Mouse (Mus musculus) adrenal gland, postnatal 25 days (tissue): Measurements from ENCODE around the gene Ifitm3. TPM values are rescaled to one million over a fixed set of nuclear protein-coding genes. Genes with fewer than 3 reads are reported as not detected.
"Not testable (repeated sequence)": the region's sequence is repeated elsewhere in the genome, so short reads cannot be mapped to it uniquely, and the experiment has no call there.

ENCODE experiments used
- DNase-seq: peaks from one replicate; pipeline ENCODE4 v3.0.0; 2021; ENCODE audit warnings: mixed read lengths
- total RNA-seq: library from RNA; stranded (reverse); gene quantifications from 2 replicates; pipeline ENCODE4 v1.2.3, GENCODE M21; 2021

Ifitm3 gene
- total RNA-seq, 1 experiment from 2014 or later = 103 TPM

DNA sequence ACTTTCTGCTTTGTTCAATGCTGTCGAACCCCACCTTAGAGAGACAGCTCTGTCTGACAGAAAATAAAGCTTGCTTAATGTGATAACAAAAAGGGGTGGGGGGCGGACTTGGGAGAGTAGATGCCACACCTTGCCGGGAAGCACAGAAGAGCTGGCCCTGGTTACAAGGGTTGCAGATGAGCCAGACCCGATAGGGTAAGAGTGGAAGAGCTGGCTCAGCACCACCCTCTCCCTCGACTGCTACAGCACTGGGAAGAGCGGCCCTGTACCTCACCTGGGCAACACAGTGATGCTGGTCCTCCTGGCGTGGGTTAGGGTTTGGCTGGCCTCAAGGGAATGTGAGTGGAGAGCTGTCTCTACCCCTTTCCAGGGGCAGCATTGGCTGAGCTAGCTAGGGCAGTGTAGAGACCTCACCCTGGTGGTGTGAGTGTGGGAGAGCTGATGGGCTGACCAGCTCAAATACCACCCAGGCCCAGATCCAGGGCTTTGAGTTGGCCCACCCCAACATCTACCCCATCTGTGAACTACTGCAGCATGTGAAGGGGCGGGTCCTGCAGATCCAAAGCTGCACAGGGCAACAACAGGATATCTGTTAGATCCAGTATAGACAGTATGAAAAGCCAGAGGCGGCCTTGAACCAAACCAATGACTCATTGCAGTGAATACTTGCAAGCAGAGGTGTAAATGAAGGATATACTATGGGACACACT, 22.0 kb upstream of the Ifitm3 start:
- no peak for DNase-seq

DNA sequence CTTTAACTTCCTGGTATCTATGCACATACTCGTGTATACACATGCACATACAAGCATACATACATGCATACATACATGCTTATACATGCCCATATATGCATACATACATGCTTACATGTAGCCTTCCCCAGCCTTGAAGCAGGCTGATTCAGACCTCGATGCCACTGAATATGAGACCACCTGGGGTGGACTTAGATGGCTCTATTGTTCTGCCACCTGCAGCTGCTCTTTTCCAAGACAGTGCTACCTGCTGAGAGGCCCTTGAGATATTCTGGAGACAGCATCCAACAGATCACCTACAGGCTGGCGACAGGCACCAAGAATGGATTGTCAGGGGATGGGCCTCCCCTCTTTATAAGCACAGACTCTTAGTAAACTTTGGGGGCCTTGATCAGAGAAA, 19.8 kb upstream of the Ifitm3 start:
- no peak for DNase-seq

DNA sequence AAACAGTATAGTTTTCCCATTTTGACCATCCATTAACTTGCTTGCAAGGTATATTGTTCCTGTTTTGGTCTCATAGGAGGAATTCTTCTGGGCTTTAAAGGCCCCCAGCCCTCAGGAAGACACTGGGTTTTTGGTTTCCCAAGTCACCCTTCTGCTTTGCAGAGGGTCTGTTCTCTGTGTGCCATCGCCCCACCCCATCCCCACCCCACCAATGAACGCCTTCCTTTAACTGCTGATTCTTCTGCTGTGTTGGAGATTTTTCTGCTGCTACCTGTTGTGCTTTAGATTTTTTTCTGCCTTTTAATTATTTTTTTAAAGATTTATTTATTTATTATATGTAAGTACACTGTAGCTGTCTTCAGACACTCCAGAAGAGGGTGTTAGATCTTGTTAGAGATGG, 18.3 kb upstream of the Ifitm3 start, which contains the start of gene Gm17387:
TSS of gene Gm17387 (plus strand) at position 301 of the 400 bp plus-strand sequence.
- DNase-seq = no peak

DNA sequence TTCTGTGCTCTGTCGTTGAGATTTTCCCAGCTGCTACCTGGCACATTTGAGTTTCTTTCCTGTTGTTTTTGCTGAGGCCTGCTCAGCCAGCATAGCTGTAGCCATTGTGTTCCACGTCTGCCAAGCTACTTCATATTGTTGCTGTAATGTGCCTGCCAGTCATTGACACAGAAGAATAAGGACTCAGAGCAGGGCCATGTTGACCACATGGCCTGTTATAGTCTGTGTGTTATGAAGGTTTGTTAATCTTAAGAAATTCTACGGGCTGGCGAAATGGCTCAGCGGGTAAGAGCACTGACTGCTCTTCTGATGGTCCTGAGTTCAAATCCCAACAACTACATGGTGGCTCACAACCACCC, 16.1 kb upstream of the Ifitm3 start:
- DNase-seq = no peak

DNA sequence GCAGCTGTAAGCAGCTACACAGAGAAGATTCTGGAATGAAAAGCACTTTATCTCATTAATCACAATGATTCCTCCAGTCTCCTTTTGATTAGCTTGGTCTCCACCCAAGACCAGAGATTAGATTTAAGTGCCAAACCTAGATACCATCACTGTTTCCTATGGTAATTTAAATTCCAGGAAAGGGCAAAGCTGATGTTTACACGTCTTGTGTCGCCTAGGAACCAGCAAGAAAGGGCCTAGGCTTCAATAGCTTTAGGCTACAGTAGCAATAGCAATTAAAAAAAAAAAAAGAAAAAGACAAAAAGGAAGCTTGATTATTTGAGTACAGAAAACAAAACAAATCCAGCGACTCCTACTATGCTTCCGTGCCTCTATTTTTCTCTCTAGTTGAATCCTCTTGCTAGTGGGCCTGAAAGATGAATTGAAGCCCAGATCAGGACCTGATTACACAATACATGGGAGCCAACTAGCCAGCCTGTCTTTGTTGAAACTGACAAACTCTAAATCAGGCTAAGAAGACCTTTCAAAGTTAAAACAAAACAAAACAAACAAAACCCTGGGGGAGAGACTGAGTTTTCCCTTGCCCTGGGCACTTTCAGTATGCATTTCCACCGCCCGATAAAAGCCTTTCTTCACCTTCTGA, 15.6 kb upstream of the Ifitm3 start:
- no peak for DNase-seq

DNA sequence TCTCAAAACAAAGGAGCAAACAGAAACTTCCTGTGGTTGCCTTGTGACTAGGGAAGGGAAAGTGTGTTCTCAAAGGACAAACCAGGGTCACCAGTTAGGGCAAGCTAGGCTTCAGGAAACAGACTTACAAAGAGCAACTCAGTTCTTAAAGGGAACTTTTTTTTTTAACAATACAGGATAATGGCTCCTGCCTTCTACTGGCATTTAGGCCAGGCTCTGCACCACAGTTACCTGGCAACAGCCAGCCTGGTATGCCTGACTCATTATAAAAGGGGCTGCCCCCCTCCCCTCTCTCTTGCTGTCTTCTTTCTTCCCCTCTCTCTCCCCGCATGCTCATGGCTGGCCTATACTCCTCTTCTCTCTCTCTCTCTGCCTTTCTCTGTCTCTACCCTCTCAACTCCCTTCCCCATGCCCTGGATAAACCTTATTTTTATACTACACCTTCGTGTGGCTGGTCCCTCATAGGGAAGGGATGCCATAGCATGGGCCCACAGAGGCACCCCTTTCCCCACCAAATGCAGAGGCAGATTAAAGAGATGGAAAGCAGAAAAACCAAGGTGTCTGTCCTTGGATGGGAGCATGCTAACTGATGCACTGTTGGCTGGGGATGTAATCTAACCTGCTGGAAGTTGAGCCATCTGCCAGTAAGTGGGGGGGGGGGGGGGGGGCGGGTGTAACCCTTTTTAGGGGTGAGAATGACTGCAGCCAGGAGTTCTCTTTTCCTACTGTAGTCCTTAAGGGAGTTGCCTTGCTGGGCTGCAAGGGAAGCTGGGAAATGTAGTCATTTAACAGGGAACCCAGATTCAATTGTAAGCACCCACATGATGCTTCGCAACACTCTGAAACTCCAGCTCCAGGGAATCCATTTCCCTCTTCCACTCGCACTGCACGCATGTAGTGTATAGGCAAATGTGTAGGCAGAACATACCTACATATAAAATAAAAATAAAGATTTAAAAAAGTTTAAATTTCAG, 14.6 kb upstream of the Ifitm3 start:
- DNase-seq = no peak

DNA sequence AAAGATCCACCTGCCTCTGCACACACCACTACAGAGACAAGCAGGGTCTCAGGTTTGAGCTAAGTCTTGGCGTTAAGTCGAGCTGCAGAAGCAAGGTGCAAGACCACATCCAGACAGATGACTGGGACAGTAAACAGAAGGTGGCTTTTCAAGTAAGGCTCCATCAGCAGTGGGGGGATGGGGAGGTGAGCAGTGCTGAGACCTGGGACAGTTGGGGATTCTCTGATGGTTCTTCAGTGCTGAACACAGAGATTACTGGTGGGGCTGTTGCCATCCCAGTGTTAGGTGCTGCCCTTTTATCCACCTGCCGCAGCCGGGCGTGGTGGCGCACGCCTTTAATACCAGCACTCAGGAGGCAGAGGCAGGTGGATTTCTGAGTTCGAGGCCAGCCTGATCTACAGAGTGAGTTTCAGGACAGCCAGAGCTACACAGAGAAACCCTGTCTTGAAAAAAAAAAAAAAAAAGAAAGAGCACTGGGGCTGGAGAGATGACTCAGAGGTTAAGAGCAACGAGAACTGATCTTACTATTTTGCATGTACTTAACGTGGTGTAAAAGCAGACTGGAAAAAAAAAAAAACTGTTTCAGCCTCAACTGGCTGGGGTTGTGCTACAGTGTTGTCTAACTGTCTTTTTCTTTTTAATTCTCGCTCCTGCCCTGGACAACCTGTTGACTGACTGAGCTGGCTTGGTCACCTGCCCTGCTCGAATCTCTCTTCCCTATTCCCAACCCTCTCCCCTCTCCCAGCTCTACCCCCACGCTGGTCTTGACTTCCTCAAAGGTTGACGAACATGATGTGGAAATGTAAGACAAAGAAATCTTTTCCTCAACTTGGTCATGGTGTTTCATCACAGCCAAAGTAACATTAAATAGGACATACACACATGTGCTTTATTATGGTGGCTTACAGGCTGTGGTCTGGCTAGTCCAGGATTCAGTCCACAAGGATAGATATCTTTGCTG, 11.2 kb upstream of the Ifitm3 start:
- no peak for DNase-seq

DNA sequence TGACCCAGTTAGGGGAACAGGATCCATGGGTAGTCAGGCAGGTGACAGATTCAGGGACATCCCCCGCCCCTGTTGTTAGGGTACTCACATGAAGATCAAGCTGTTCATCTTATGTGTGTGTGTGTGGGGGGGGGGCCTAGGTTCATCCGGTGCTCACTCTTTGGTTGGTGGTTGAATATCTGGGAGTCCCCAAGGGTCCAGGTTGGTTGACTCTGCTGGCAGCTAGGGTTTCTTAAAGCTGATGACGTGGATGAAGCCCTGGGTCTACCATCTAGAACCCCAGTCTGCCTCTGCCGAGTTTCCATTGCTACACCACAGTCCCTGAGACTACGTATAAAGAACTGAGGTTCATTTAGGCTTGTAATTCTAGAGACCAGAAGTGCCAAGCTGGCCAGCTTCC, 8.5 kb upstream of the Ifitm3 start:
- DNase-seq = no peak

DNA sequence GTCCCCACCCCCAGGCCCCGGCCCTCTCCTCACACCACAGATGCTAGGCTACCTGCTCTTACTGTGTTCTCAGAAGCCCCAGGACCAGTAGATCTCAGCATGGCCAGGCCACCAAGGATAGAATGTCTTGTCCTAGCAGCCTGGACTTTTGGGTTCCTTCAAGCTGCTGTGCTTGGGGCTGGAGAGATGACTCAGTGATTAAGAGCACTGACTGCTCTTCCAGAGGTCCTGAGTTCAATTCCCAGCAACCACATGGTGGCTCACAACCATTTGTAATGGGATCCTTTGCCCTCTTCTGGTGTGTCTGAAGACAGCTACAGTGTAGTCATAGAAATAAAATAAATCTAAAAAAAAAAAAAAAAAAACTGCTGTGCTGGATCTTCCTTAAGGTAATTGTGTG, 7.3 kb upstream of the Ifitm3 start, which contains the start of gene Ifitm6:
TSS of gene Ifitm6 (minus strand) at position 101 of the 400 bp plus-strand sequence.
- not testable (repeated sequence) for DNase-seq

DNA sequence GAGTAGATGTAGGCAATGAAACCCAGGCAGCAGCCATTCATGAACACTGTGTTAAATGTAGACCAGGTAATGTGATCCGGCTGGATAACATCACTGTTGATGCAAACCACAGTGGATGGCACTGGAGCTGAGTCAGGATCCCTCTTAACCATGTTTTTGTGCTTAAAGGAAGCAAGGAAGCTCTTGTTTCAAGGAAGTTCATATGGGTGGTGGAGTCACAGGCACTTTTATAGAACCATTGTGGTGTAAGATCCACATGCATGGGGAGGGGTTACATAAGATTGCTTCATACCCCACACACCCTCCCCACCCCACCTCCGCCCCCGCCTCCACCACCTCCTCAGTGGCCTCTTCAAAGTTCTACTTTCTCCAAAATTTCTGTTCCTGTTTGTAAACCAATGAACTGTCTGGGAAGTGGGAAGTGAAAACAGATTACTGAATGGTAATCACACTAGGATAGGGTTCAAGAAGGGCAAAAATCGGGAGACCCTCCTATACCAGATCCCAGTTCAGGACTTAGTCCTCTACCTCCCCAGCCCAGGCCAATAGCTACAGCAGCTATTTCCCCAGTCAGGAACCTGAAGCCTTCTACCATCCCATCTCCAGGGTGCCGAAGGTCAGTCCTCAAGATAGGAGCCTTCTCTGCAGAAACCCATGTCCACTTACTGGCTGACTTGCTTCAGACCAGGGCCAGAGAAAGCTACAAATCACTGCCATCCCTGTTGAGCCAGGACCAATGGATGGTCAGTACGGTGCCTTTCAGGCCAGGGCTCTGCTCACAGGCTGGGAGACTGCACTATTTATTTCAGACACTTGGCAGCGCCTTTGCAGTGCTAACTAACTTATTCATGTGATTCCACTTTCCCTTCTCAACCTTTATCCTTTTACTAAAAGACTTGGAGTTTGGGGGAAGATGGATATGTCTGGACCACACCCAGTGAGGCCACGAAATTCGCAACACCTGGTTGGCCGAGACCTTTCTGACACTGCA, 6.4 kb upstream of the Ifitm3 start:
- DNase-seq = no peak

DNA sequence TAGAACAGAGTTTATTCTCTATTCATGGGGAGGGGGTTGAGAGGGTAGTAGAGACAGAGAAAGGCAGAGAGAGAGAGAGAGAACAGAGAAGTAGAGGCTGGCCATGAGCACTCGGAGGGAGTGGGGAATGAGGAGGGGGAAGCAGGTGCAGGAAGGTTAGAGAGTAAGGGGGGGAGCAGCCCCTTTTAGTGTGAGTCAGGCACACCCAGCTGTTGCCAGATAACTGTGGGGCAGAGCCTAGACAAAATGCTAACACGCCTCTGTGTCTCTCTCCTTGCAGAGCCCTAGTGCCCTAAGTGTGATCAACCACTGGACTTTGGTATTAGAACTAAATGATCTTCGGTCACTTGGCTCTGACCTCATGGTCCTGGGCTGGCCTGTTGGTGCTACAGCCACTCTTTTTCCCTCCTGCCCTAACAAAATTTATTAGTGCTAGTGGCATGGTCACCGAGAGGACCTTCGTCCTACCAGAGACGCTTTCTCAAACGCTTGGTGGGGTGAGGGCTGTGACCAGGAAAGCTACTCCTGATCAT, 734 bp upstream of the Ifitm3 start:
- no peak for DNase-seq

DNA sequence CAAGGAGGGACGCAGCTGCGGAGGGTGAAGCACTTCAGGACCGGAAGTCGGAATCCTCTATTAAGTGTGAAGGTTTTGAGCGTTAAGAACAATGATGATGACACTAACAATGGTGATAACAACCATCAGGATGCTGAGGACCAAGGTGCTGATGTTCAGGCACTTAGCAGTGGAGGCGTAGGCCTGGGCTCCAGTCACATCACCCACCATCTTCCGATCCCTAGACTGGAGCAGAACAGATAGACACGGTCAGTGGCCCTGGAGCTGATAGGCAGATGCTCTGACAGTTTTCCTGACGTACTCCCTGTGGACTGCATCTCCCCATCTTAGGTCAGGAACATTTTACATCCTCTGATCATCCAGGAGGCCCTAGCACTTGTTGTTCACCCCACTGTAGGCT, 905 bp downstream of the Ifitm3 start:
- no peak for DNase-seq

DNA sequence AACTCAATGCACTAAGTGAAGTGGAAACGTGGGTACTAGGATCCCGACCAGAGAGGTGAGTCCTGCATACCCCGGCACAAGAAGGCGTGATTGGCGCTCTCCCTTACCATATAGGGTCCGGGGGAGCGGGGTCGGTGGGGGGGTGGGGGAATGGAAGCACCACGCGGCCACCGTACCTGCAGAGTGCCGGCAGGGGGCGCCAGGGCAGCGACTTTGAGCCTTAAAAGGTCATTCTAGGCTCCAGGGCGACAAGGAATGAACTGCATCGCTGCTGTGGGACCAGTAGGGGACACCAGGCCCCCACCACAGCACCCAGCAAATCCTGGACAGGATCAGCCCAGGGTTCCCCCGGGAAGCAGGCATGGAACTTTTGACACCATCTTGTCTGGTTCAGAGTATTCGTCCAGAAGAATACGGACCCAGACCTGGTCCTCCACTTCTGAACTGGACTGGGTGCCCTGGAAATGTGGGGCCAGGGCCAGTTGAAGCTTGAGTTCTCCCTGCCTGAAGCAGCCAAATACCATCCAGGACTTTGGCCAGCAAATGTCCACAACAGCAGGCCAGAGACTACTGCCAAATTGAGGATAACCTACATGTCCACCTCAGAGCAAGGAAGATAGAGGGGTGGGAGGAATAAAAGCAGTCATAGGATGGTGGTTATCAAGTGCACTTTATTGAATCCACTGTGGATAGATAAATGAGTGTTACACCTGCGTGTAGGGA, 1.5 kb downstream of the Ifitm3 start:
- DNase-seq = peak; percentile 82

DNA sequence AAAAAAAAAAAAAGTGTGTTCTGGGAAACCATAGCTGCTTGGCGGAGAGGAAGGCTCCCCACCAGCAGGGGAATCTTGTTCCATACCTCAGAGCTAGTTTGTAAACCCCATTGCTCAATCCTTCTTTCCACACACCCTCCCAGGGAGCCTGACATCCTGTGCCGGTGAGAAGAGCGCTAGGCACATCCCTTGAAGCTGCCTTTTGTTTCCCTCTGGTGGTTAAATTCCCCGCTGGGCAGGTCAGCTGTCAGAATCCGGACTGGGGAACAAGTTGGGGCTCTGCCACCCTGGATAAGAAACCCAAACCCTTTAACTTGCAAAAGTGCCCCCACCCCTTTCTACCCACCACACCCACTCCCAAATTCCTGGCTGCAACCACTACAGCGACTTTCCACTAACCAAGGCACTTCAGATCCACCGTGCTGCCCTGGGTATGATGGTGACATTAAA, 2.2 kb downstream of the Ifitm3 start:
- no peak for DNase-seq

DNA sequence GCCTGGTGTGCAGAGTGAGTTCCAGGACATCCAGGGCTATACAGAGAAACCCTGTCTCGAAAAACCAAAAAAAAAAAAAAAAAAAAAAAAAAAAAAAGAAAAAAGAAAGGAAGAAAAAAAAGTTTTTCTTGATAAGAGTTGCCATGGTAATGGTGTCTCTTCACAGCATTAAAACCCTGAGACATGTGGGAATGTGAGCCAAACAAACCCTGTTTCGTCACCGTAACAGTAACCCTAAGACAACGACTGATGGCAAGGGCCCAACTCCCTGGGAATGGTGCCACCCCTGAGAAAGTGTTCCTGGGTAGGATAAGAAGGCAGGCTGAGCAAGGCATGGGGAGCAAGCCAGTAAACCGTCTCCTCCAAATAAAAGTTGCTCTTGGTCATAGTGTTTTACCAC, 3.7 kb downstream of the Ifitm3 start:
- DNase-seq = peak; percentile 35

DNA sequence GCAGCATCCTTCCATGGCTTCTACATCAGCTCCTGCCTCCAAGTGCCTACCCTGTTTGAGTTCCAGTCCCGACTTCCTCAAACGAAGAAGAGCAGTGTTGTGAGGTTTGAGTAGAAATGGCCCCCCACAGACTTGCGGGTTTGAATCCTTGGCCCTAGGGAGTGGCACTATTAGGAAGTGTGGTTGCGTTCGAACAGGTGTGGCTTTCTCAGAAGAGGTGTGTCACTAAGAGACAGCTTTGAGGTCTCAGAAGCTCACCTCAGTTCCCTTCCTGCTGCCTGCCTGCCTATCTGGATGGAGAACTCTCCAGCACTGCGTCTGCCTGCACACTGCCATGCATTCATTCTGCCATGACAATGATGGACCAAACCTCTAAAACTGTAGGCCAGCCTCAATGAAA, 4.1 kb downstream of the Ifitm3 start:
- DNase-seq = no peak

DNA sequence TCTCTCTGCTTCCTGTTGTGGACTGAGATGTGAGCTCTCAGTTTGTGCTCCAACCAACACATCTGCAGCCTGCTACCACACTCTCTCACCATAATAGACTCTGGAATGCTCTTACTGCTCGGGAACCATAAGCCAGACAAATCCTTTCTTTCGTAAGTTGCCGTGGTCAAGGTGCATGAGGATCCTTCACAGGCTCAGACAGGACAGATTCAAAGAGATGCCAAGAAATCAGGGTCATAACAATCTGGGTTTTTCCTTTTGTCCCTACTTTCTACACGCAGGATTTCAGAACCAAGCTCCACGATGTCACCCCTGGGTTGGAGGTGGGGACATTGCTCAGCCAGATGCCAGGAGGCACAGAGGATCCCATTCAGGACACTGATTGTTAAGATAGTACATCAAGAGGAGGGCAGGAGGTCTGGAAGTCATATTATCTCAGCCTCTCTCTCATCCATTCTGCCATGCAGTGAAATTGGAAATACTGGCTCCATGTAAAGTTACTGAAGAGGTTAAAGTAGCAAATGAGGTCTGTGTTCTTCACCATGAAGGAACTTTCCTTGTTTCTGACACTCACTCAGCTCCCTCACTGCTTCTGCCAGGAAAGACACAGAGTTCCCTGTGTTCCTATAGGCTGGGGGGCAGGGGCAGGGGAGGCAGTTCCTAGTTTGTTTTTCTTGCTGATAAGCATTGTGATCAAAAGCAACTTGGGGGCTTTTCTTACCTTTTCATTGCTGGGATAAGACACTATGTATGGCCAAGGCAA, 7.1 kb downstream of the Ifitm3 start:
- DNase-seq = no peak

DNA sequence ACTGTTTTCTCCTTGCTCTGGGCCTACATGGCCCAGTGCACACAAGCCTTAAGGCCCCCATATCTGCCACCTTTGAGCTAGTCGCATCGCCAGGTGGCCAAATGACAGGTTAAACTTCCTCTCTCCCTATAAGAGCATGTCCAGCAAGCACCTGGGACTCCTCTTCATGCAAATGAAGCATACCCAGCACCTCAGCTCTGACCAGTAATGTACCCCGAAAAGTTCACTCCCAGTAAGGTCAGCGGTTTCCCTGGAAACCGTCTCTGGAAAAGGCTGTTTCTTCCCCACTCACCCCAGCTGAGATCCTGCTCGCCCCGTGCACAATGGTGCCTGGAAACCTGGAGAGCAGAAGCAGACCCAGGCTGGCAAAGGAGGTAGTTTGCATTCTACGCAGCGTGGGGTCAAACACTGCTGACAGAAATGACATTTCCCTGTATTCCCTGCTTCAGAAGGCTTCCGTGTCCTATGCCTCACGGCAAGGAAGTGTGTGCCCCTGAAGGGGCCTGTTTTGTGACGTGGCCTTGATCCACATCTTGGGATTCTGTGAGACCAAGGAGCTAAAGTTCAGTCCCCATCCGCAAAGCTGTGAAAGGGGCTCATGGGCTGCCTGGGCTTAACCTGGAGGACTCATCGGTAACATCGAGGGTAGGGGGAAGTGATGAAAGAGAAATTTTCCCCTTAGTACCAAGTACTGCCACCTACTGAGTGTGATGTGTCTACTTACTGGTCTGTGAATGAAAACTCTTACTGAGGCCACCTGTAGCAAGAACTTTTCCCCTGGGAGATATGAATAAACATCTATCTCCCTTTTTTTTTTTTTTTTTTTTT, 9.5 kb downstream of the Ifitm3 start:
- DNase-seq = no peak
